Mouse (Mus musculus): ENCODE data around the gene Gm29106.
"Not testable (repeated sequence)": the region's sequence is repeated elsewhere in the genome, so short reads cannot be mapped to it uniquely, and the experiment has no call there.

Gene Gm29106

DNA sequence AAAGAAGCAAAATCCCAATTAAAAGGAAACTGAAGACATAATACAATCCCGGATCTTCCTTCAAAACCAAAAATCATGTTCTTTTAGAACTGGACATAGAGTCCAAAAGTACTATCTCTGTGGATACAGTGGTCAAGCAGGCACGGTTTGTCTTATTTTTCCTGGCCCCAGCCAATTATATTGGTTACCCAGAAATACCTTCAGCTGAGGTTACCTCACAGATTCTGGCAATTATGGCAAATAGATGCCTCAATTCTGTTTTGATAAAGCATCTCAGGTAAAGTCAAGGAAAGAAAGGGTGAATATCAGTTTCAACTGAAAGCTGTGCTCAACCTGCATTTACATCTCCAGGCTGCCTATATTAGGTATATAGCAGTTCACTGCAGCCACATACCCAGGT is at the start of gene Gm29106:
Gene Gm29106 (plus strand): TSS at position 301 of the 400 bp plus-strand sequence.
- not testable (repeated sequence) for DNase-seq (ENCODE audit: low read depth, low spot score)

GRCm38 (mm10) chr1:118228540-118228939 is 52.2 kb downstream of the Gm29106 start:
- peak; percentile 75 for DNase-seq (ENCODE audit: low read depth, low spot score)

DNA sequence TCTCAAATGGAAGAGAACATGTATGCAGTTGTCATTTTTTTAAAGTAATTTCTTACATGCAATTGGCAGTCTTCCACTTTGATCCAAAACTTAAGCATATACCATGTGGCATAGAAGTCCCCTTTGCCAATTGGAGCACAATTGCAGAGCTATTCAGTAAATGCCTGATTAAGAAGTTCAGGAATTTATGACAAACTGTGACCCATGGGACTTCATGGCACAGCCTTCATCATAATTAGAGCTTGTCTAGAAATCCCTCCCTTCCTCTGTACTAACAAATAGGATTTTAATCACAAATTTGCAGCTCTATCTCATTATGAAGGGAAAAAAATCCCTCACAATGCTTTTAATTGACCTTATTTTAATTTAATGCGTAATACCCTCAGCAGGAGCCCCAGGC is 59.7 kb downstream of the Gm29106 start:
- no peak for DNase-seq (ENCODE audit: low read depth, low spot score)

Data from ES-CJ7 (cell line).